Comparison of ENCODE assay signal across 9 mouse cellular contexts in the genomic region with DNA sequence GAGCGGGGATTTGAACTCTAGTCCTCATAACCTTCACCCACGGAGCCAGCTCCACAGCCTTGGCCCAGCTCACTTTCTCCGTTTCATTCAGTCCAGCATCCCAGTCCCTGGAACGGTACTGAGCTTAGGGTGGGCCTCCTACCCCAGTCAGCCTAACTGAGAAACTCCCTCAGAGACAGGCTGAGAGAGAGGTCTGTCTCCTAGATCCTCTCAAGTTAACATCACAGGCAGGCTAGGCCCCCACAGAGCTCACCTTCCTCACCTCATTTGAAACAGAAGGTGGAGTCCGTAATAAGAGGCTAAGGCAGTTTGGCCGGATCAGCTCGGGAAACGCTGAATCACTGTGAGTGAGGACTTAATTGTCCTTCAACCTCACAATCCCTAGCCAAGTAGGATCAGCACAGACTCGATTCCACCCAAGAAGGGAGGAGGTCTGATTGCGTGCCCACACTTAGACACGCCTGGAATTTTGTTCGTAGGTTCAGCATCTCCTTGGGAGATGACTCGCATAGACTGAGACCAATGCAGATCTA. TPM values are rescaled to one million over a fixed set of nuclear protein-coding genes. Genes with fewer than 3 reads are reported as not detected.
A peak's percentile ranks its signal among the peaks of the same experiment; 100 is the strongest.
DNase-seq lines count a peak whose midpoint lies in the region; ATAC-seq and TF ChIP-seq lines count a peak whose summit lies in the region.
"Had no signal": no experiment of that assay in that cellular context is flagged by ENCODE, and none has a peak within 500 bp of the region (broad histone marks: within the 10 kb centered on the region; RNA-seq: fewer than 3 reads in every experiment).

No protein-coding gene starts in this region.

- H3K79me2 ChIP-seq in heart, adult 2 months (replicated peaks; ENCODE audit: control insufficient read depth, insufficient read depth, low read length), result no peaks in the 10 kb centered on the region
- H3K79me2 ChIP-seq in macrophage (ENCODE audit: inconsistent target), result no peaks in the 10 kb centered on the region

- WGBS in heart, adult 2 months, result 25% methylated on average over 13 of the region's 13 CpGs
- 22% methylated on average over 13 of the region's 13 CpGs for WGBS in forebrain, embryonic 16.5 days
- 33% methylated on average over 13 of the region's 13 CpGs for WGBS in macrophage (ENCODE audit: missing documents)

- peaks cover 3% of the 10 kb centered on the region; the same call in 1 of the 2 replicates for H3K27me3 ChIP-seq in heart, adult 2 months (ENCODE audit: control insufficient read depth, insufficient read depth, low read length)
- peaks cover 32% of the 10 kb centered on the region for H3K27me3 ChIP-seq in forebrain, embryonic 16.5 days (replicated peaks; ENCODE audit: control insufficient read depth, insufficient read depth, low read length)

- peak overlapping the region; percentile 68 for H3K4me3 ChIP-seq in heart, adult 2 months
- peak overlapping the region; percentile 33 for H3K4me3 ChIP-seq in forebrain, embryonic 16.5 days (replicated peaks; ENCODE audit: low read length)
- peak overlapping the region; percentile 38; the same call in 1 of the 2 replicates for H3K4me3 ChIP-seq in macrophage (ENCODE audit: inconsistent target)

- TF ChIP-seq EP300 in heart, adult 2 months (IDR thresholded peaks at IDR 0.05; ENCODE audit: insufficient read depth, low read depth, low read length), result no peak

- no peak overlapping the region for H3K9ac ChIP-seq in heart, adult 2 months (ENCODE audit: low read depth, low read length)
- no peak overlapping the region for H3K9ac ChIP-seq in forebrain, embryonic 16.5 days (replicated peaks; ENCODE audit: low read depth, low read length)

- intact Hi-C loops in heart, adult 2 months (cut with DNase I), result loop anchor here (2.0 to 10.0 kb wide), 2 partner anchors 65 to 233 kb away; no protein-coding TSS in a partner anchor
- intact Hi-C loops in heart, postnatal 25 days (cut with DNase I), result loop anchor here (10.0 kb wide), 1 partner anchor 103 kb away; no protein-coding TSS in a partner anchor
- intact Hi-C loops in left cerebral cortex, postnatal 25 days (cut with DNase I), result no loop called here

- H3K36me3 ChIP-seq in heart, adult 2 months (ENCODE audit: control insufficient read depth, insufficient read depth, low read length), result no peaks in the 10 kb centered on the region
- H3K36me3 ChIP-seq in forebrain, embryonic 16.5 days (ENCODE audit: control insufficient read depth, insufficient read depth), result no peaks in the 10 kb centered on the region
- no peaks in the 10 kb centered on the region for H3K36me3 ChIP-seq in macrophage (ENCODE audit: inconsistent target)

- TF ChIP-seq CTCF in heart, adult 2 months (IDR thresholded peaks at IDR 0.05), result no peak

- peak overlapping the region; percentile 65; the same call in 1 of the 2 replicates for H3K4me2 ChIP-seq in forebrain, embryonic 16.5 days (ENCODE audit: low read length)

- no peak for ATAC-seq in forebrain, embryonic 16.5 days

- H3K4me1 ChIP-seq in heart, adult 2 months (ENCODE audit: control insufficient read depth, insufficient read depth, low read length), result peaks cover 4% of the 10 kb centered on the region
- H3K4me1 ChIP-seq in forebrain, embryonic 16.5 days (replicated peaks; ENCODE audit: control insufficient read depth, insufficient read depth, low read length), result peaks cover 20% of the 10 kb centered on the region

- no peak for TF ChIP-seq POLR2A in heart, adult 2 months (IDR thresholded peaks at IDR 0.05; ENCODE audit: insufficient read depth, low read depth, low read length)

- no peak for DNase-seq in heart, adult 2 months
- DNase-seq in heart, postnatal 25 days (ENCODE audit: low spot score), result no peak
- peak; percentile 73 for DNase-seq in ES-CJ7 (ENCODE audit: low read depth, low spot score)
- DNase-seq in adipocyte (ENCODE audit: low spot score), result no peak
- no peak for DNase-seq in left cerebral cortex, postnatal 25 days (ENCODE audit: low spot score in 2 of 2)
- no peak for DNase-seq in layer of hippocampus, adult 9-10 months (ENCODE audit: low spot score)

- H3K9me3 ChIP-seq in forebrain, embryonic 16.5 days (ENCODE audit: control insufficient read depth, low read length), result no peaks in the 10 kb centered on the region; the same call in 1 of the 2 replicates

- no peak overlapping the region; the same call in 1 of the 2 replicates for H3K27ac ChIP-seq in heart, adult 2 months
- no peak overlapping the region for H3K27ac ChIP-seq in forebrain, embryonic 16.5 days (ENCODE audit: low read length)
- H3K27ac ChIP-seq in macrophage, result no peak overlapping the region

RNA-seq across cellular contexts. Expression of gene Cbr3, which starts 0.8 kb away (rescaled TPM):
- 1 to 10 TPM; 1.9 to 2.3 TPM for total RNA-seq in heart, adult 2 months (2021)
- 2.8 and 4.1 TPM in 2 replicates for polyA plus RNA-seq in heart, adult 2 months (2012; rRNA removed)
- total RNA-seq in heart, postnatal 25 days (2021), result 1 to 10 TPM; 2.5 to 3.3 TPM
- 1.4 and 1.6 TPM in 2 replicates for polyA plus RNA-seq in forebrain, embryonic 16.5 days (2015; fragmentation: Nextera tagmentation; extraction: Ambion mirVana)
- total RNA-seq in macrophage (2018; cell fraction: chromatin; rRNA removed), result 1 to 10 TPM in 15 of 26 experiments, under 1 TPM in 3, not detected in 8; 0.70 to 6.8 (median 1.5) TPM
- total RNA-seq in macrophage (2018; cell fraction: cytosol; rRNA removed), result 10 to 100 TPM in 12 of 26 experiments, 1 to 10 TPM in 14; 4.8 to 17.5 (median 9.3) TPM
- total RNA-seq in macrophage (2018; cell fraction: nucleus; rRNA removed), result 1 to 10 TPM in 25 of 26 experiments, under 1 TPM in 1; 0.87 to 9.8 (median 2.9) TPM
- polyA plus RNA-seq in macrophage (2018), result 9.0 to 19.4 TPM (median 16.4 TPM) in 3 replicates
- total RNA-seq in left cerebral cortex, postnatal 25 days (2021), result 10 to 100 TPM; 16.0 to 19.9 TPM

RNA-seq across cellular contexts. Expression of gene Dop1b, which starts 29.5 kb away (rescaled TPM):
- total RNA-seq in heart, adult 2 months (2021), result 10 to 100 TPM; 15.7 to 17.6 TPM
- 14.5 and 15.5 TPM in 2 replicates for polyA plus RNA-seq in heart, adult 2 months (2012; rRNA removed)
- total RNA-seq in heart, postnatal 25 days (2021), result 10 to 100 TPM; 14.5 to 16.6 TPM
- polyA plus RNA-seq in forebrain, embryonic 16.5 days (2015; fragmentation: Nextera tagmentation; extraction: Ambion mirVana), result 27.6 and 43.3 TPM in 2 replicates
- total RNA-seq in macrophage (2018; cell fraction: chromatin; rRNA removed), result 100 to 1,000 TPM; 102 to 263 (median 143) TPM
- total RNA-seq in macrophage (2018; cell fraction: cytosol; rRNA removed), result 10 to 100 TPM; 29.1 to 56.1 (median 36.6) TPM
- 100 to 1,000 TPM in 7 of 26 experiments, 10 to 100 TPM in 19; 58.1 to 121 (median 88.9) TPM for total RNA-seq in macrophage (2018; cell fraction: nucleus; rRNA removed)
- 22.6 to 30.7 TPM (median 29.9 TPM) in 3 replicates for polyA plus RNA-seq in macrophage (2018)
- 10 to 100 TPM; 82.1 to 87.0 TPM for total RNA-seq in left cerebral cortex, postnatal 25 days (2021)

RNA-seq across cellular contexts. Expression of gene Gm5678, which starts 54.3 kb away (rescaled TPM):
- total RNA-seq in heart, adult 2 months (2021), result 1 to 10 TPM; 1.6 to 2.5 TPM
- not detected in 2 replicates for polyA plus RNA-seq in heart, adult 2 months (2012; rRNA removed)
- 1 to 10 TPM in 1 of 2 experiments, under 1 TPM in 1; 0.67 to 1.1 TPM for total RNA-seq in heart, postnatal 25 days (2021)
- polyA plus RNA-seq in forebrain, embryonic 16.5 days (2015; fragmentation: Nextera tagmentation; extraction: Ambion mirVana), result not detected in 2 replicates
- total RNA-seq in macrophage (2018; cell fraction: chromatin; rRNA removed), result not detected
- total RNA-seq in macrophage (2018; cell fraction: cytosol; rRNA removed), result not detected
- not detected for total RNA-seq in macrophage (2018; cell fraction: nucleus; rRNA removed)
- polyA plus RNA-seq in macrophage (2018), result not detected in 3 replicates
- total RNA-seq in left cerebral cortex, postnatal 25 days (2021), result 1 to 10 TPM; 3.4 to 4.0 TPM
- total RNA-seq: liver, adult 2 months had no signal
- polyA plus RNA-seq: liver, adult 2 months had no signal

Comparison
In these comparisons a context has a peak if more than half of its experiments do, and no peak if none do; other contexts are left out.
1. RNA of gene Dop1b, which starts 29.5 kb away (total RNA-seq): 82.1 to 87.0 TPM in left cerebral cortex, postnatal 25 days; 15.7 to 17.6 TPM in heart, adult 2 months and 14.5 to 16.6 TPM in heart, postnatal 25 days; every median in the first group is over 4 times any median in the second.
2. Peak in every context shown above with its lines, with median percentiles within 50 percentile points of each other: H3K4me3 ChIP-seq.